Mouse (Mus musculus) forebrain, embryonic 14.5 days (tissue): ENCODE data around the gene Hmgn2. TPM values are rescaled to one million over a fixed set of nuclear protein-coding genes. Genes with fewer than 3 reads are reported as not detected.
A peak's percentile ranks its signal among the peaks of the same experiment; 100 is the strongest.

ENCODE experiments used
- ATAC-seq: fragments of 200-750 bp; cut with Nextera tagmentation; 2 replicates; pipeline ENCODE4 v1.8.0; 2017; ENCODE audit warnings: mild to moderate bottlenecking, moderate library complexity
- DNase-seq: peaks from one replicate; pipeline ENCODE4 v3.0.0-alpha.2; 2015; ENCODE audit warnings: low spot score
- H3K27ac ChIP-seq: fragments of 300-500 bp; sonication (generic); 2 replicates; pipeline ENCODE4 v1.5.1; 2014; ENCODE audit warnings: low read depth, mild to moderate bottlenecking, control low read depth, low read length, moderate library complexity
- H3K27me3 ChIP-seq: fragments of 300-500 bp; sonication (generic); replicated peaks from 2 replicates; pipeline ENCODE4 v1.6.1; 2014; ENCODE audit warnings: low read length, control low read depth, mixed read lengths; ENCODE audit not compliant: control insufficient read depth, insufficient read depth
- H3K36me3 ChIP-seq: fragments of 300-500 bp; sonication (generic); 2 replicates; pipeline ENCODE4 v1.6.1; 2014; ENCODE audit warnings: low read length, control low read depth; ENCODE audit not compliant: control insufficient read depth, insufficient read depth
- H3K4me1 ChIP-seq: fragments of 300-500 bp; sonication (generic); 2 replicates; pipeline ENCODE4 v1.6.1; 2014; ENCODE audit warnings: antibody characterized with exemption, low read length, control low read depth; ENCODE audit not compliant: control insufficient read depth, insufficient read depth
- H3K4me2 ChIP-seq: fragments of 300-500 bp; sonication (generic); 2 replicates; pipeline ENCODE4 v1.6.1; 2014; ENCODE audit warnings: mild to moderate bottlenecking, control low read depth, low read length
- H3K4me3 ChIP-seq: fragments of 300-500 bp; sonication (generic); 2 replicates; pipeline ENCODE4 v1.5.1; 2014; ENCODE audit warnings: low read depth, low read length, control low read depth
- H3K9ac ChIP-seq: fragments of 300-500 bp; sonication (generic); 2 replicates; pipeline ENCODE4 v1.6.1; 2014; ENCODE audit warnings: mild to moderate bottlenecking, low read length, control low read depth, moderate library complexity
- H3K9me3 ChIP-seq: fragments of 300-500 bp; sonication (generic); replicated peaks from 2 replicates; pipeline ENCODE4 v1.6.1; 2016; ENCODE audit warnings: low read length, control low read depth, mixed read lengths; ENCODE audit not compliant: control insufficient read depth
- WGBS: fragments of 180-500 bp; shearing (Covaris S2); extraction: QIAGEN DNeasy Blood & Tissue Kit; methylation state at CpG from one replicate; pipeline ENCODE4 v1.1.7; 2014; 5-methylcytosine and 5-hydroxymethylcytosine counted together
- polyA plus RNA-seq: library from polyadenylated mRNA; unstranded; fragments of >200 nt; fragmentation: Nextera tagmentation; extraction: Ambion mirVana; gene quantifications from 2 replicates; pipeline ENCODE4 v1.2.1, GENCODE M21; 2014

Hmgn2 gene
- polyA plus RNA-seq, 1 experiment from 2014 or later: 2,793 TPM

- under 1% methylated on average over 64 of the region's 101 CpGs for WGBS
- Histone ChIP-seq H3K4me2 (peak overlapping the region; percentile 71), H3K36me3 (peaks cover 39% of the 10 kb centered on the region), H3K27ac (peak overlapping the region; percentile 99), H3K4me3 (peak overlapping the region; percentile 76), H3K27me3 (no peaks in the 10 kb centered on the region), H3K9me3 (no peaks in the 10 kb centered on the region), H3K4me1 (peaks cover 42% of the 10 kb centered on the region), H3K9ac (peak overlapping the region; percentile 96)
- ATAC-seq: peak; percentile 61
- DNase-seq: peak; percentile 98
These were observed 1.1 kb downstream of the Hmgn2 start for GRCm38 (mm10) chr4:133967138-133967865.

GRCm38 (mm10) chr4:133966271-133966940, 2.0 kb downstream of the Hmgn2 start:
- no peak for DNase-seq
- H3K9ac ChIP-seq: peak overlapping the region; percentile 96
- peaks cover 42% of the 10 kb centered on the region for H3K4me1 ChIP-seq
- H3K4me3 ChIP-seq: peak overlapping the region; percentile 76
- peaks cover 39% of the 10 kb centered on the region for H3K36me3 ChIP-seq
- H3K9me3 ChIP-seq: no peaks in the 10 kb centered on the region
- H3K27ac ChIP-seq: peak overlapping the region; percentile 99; the same call in 1 of the 2 replicates
- H3K4me2 ChIP-seq: peak overlapping the region; percentile 71
- WGBS: 46% methylated on average over 12 of the region's 12 CpGs
- no peak for ATAC-seq
- no peaks in the 10 kb centered on the region for H3K27me3 ChIP-seq

- no peak overlapping the region for H3K4me3 ChIP-seq
- no peak overlapping the region for H3K9ac ChIP-seq
- peaks cover 12% of the 10 kb centered on the region for H3K4me1 ChIP-seq
- DNase-seq (no peak), ATAC-seq (no peak)
- H3K36me3 ChIP-seq: peaks cover 39% of the 10 kb centered on the region
- WGBS: 84% methylated on average over 7 of the region's 7 CpGs
- H3K9me3 ChIP-seq: no peaks in the 10 kb centered on the region
- H3K27me3 ChIP-seq: no peaks in the 10 kb centered on the region
- H3K4me2 ChIP-seq: no peak overlapping the region
- H3K27ac ChIP-seq: no peak overlapping the region
These were observed 5.9 kb downstream of the Hmgn2 start for GRCm38 (mm10) chr4:133962566-133962965.

- Histone ChIP-seq H3K4me2 (no peak overlapping the region), H3K27me3 (no peaks in the 10 kb centered on the region), H3K36me3 (peaks cover 15% of the 10 kb centered on the region), H3K4me3 (no peak overlapping the region), H3K27ac (no peak overlapping the region), H3K4me1 (no peaks in the 10 kb centered on the region), H3K9me3 (no peaks in the 10 kb centered on the region), H3K9ac (no peak overlapping the region)
- WGBS: 100% methylated on average over 1 of the region's 1 CpGs
- DNase-seq (no peak), ATAC-seq (no peak)
These were observed 9.6 kb downstream of the Hmgn2 start for GRCm38 (mm10) chr4:133958884-133959283.

- no peak for DNase-seq
- Histone ChIP-seq H3K4me3 (no peak overlapping the region), H3K27me3 (no peaks in the 10 kb centered on the region), H3K36me3 (no peaks in the 10 kb centered on the region), H3K4me2 (no peak overlapping the region), H3K9me3 (no peaks in the 10 kb centered on the region), H3K4me1 (no peaks in the 10 kb centered on the region), H3K27ac (no peak overlapping the region), H3K9ac (no peak overlapping the region)
- no peak for ATAC-seq
- WGBS: 80% methylated on average over 4 of the region's 4 CpGs
These were observed 12.1 kb downstream of the Hmgn2 start for GRCm38 (mm10) chr4:133956358-133956757.

GRCm38 (mm10) chr4:133946736-133947135, 21.7 kb downstream of the Hmgn2 start:
- Histone ChIP-seq H3K4me3 (no peak overlapping the region), H3K9ac (no peak overlapping the region), H3K4me2 (no peak overlapping the region), H3K4me1 (no peaks in the 10 kb centered on the region), H3K27me3 (no peaks in the 10 kb centered on the region), H3K27ac (no peak overlapping the region), H3K9me3 (peaks cover 4% of the 10 kb centered on the region; the same call in 1 of the 2 replicates), H3K36me3 (no peaks in the 10 kb centered on the region)
- ATAC-seq (no peak), DNase-seq (no peak)
- 64% methylated on average over 4 of the region's 4 CpGs for WGBS

- H3K27ac ChIP-seq: no peak overlapping the region
- no peaks in the 10 kb centered on the region for H3K4me1 ChIP-seq
- WGBS: 85% methylated on average over 3 of the region's 3 CpGs
- no peaks in the 10 kb centered on the region for H3K27me3 ChIP-seq
- no peak for ATAC-seq
- no peak overlapping the region for H3K9ac ChIP-seq
- no peak for DNase-seq
- H3K36me3 ChIP-seq: no peaks in the 10 kb centered on the region
- no peak overlapping the region for H3K4me2 ChIP-seq
- no peak overlapping the region for H3K4me3 ChIP-seq
- peaks cover 4% of the 10 kb centered on the region; the same call in 1 of the 2 replicates for H3K9me3 ChIP-seq
These were observed 24.7 kb downstream of the Hmgn2 start for GRCm38 (mm10) chr4:133943791-133944190.

- WGBS: 92% methylated on average over 4 of the region's 4 CpGs
- no peaks in the 10 kb centered on the region for H3K27me3 ChIP-seq
- no peak overlapping the region for H3K4me2 ChIP-seq
- no peaks in the 10 kb centered on the region for H3K4me1 ChIP-seq
- H3K4me3 ChIP-seq: no peak overlapping the region
- H3K9me3 ChIP-seq: peaks cover 4% of the 10 kb centered on the region; the same call in 1 of the 2 replicates
- no peaks in the 10 kb centered on the region for H3K36me3 ChIP-seq
- ATAC-seq (no peak), DNase-seq (no peak)
- H3K27ac ChIP-seq: no peak overlapping the region
- H3K9ac ChIP-seq: no peak overlapping the region
These were observed 25.8 kb downstream of the Hmgn2 start for GRCm38 (mm10) chr4:133942679-133943078.

GRCm38 (mm10) chr4:133941576-133941975, 26.9 kb downstream of the Hmgn2 start:
- H3K9me3 ChIP-seq: peaks cover 4% of the 10 kb centered on the region; the same call in 1 of the 2 replicates
- no peak overlapping the region for H3K4me3 ChIP-seq
- WGBS: 46% methylated on average over 3 of the region's 3 CpGs
- H3K4me2 ChIP-seq: no peak overlapping the region
- H3K27me3 ChIP-seq: no peaks in the 10 kb centered on the region
- H3K9ac ChIP-seq: no peak overlapping the region
- H3K4me1 ChIP-seq: no peaks in the 10 kb centered on the region
- ATAC-seq (no peak), DNase-seq (no peak)
- H3K36me3 ChIP-seq: no peaks in the 10 kb centered on the region
- H3K27ac ChIP-seq: no peak overlapping the region
